Comparison of ENCODE assay signal across 10 mouse cellular contexts in the genomic region with DNA sequence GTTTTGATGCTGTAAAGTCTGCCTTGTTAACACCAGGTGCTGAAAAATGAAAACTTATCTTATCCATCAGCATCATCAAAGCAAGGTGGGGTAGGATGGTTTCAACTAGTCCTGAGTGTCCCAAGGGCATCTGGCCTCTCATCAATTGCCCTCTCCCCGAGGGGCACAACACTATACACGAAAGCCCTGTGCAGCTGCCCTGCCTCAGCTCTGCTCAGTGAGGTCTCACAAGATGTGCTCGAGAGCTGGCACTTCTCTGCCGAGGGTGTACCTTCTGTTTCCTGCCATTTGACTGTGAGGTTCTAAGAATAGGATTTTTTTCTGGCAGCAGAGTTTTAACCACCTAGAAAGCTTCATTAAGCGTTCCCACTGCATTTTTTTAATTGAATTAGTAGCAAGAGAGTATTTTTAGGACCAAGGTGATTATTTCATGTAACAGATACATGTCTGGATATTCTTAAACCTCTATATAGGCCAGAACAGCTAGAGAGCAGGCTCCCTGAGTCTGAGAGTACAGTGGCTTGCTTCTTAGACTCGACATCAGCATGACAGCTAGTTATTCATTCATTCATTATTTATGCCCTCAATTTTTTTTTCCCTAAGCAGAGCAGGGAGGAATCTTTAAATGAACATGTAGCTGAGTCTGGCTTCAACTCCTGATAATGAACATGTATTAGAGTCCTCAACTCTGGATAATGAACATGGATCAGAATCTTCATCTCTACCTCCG.
DNase-seq lines count a peak whose midpoint lies in the region; ATAC-seq and TF ChIP-seq lines count a peak whose summit lies in the region.
"Had no signal": no experiment of that assay in that cellular context is flagged by ENCODE, and none has a peak within 500 bp of the region (broad histone marks: within the 10 kb centered on the region; RNA-seq: fewer than 3 reads in every experiment).

No protein-coding gene starts in this region.

- peak overlapping the region; percentile 11; the same call in 1 of the 2 replicates for H3K27ac ChIP-seq in left cerebral cortex, adult 2 months
- no peak overlapping the region for H3K27ac ChIP-seq in kidney, embryonic 15.5 days

- H3K4me2 ChIP-seq in kidney, embryonic 15.5 days: no peak overlapping the region

- H3K4me3 ChIP-seq in left cerebral cortex, adult 2 months: no peak overlapping the region
- no peak overlapping the region for H3K4me3 ChIP-seq in kidney, embryonic 15.5 days (replicated peaks)
- H3K4me3 ChIP-seq: erythroblast, embryonic 14.5 days had no signal

- TF ChIP-seq CTCF in left cerebral cortex, adult 2 months (IDR thresholded peaks at IDR 0.05): no peak

- peak; percentile 79 for ATAC-seq in frontal cortex, adult (ENCODE audit: low TSS enrichment)
- peak; percentile 63 to 78 for ATAC-seq in hematopoietic stem cell, adult 5-6 weeks (replicated peaks in 1 of 2; ENCODE audit: insufficient read depth in 1 of 2, low FRiP score in 2 of 2, low TSS enrichment in 1 of 2, low read depth in 1 of 2, poor library complexity in 2 of 2, severe bottlenecking in 2 of 2)
- no peak for ATAC-seq in kidney, embryonic 15.5 days (replicated peaks; ENCODE audit: low FRiP score)
- ATAC-seq: lung, postnatal 0 days had no signal

- peaks cover 14% of the 10 kb centered on the region for H3K4me1 ChIP-seq in kidney, embryonic 15.5 days

- no peaks in the 10 kb centered on the region for H3K9me3 ChIP-seq in kidney, embryonic 15.5 days (replicated peaks)

- H3K27me3 ChIP-seq in kidney, embryonic 15.5 days: no peaks in the 10 kb centered on the region

- no peak for DNase-seq in frontal cortex, postnatal 25 days (ENCODE audit: low spot score in 2 of 2)
- DNase-seq in left cerebral cortex, adult 2 months (ENCODE audit: extremely low spot score in 1 of 2, low spot score in 2 of 2): no peak
- DNase-seq in left cerebral cortex, adult 8-10 months (ENCODE audit: low spot score in 2 of 2): no peak
- peak; percentile 44 for DNase-seq in skeletal muscle tissue, adult 2 months (ENCODE audit: low read depth, low spot score)
- DNase-seq in testis, postnatal 10 days (ENCODE audit: low spot score): no peak

- intact Hi-C loops in left cerebral cortex, adult 2 months (cut with DNase I): loop anchor here (5.0 kb wide), 1 partner anchor 111 kb away; no protein-coding TSS in a partner anchor

- no peaks in the 10 kb centered on the region for H3K36me3 ChIP-seq in kidney, embryonic 15.5 days

- no peak overlapping the region for H3K9ac ChIP-seq in kidney, embryonic 15.5 days

- WGBS in kidney, embryonic 15.5 days: 43% methylated on average over 7 of the region's 7 CpGs
